Mouse (Mus musculus) forebrain, embryonic 14.5 days (tissue): ENCODE data around the gene Nyap2. TPM values are rescaled to one million over a fixed set of nuclear protein-coding genes. Genes with fewer than 3 reads are reported as not detected.
A peak's percentile ranks its signal among the peaks of the same experiment; 100 is the strongest.
"Not testable (repeated sequence)": the region's sequence is repeated elsewhere in the genome, so short reads cannot be mapped to it uniquely, and the experiment has no call there.

ENCODE experiments used
- ATAC-seq: fragments of 200-750 bp; cut with Nextera tagmentation; 2 replicates; pipeline ENCODE4 v1.8.0; 2017; ENCODE audit warnings: mild to moderate bottlenecking, moderate library complexity
- DNase-seq: peaks from one replicate; pipeline ENCODE4 v3.0.0-alpha.2; 2015; ENCODE audit warnings: low spot score
- H3K27ac ChIP-seq: fragments of 300-500 bp; sonication (generic); 2 replicates; pipeline ENCODE4 v1.5.1; 2014; ENCODE audit warnings: low read depth, mild to moderate bottlenecking, control low read depth, low read length, moderate library complexity
- H3K27me3 ChIP-seq: fragments of 300-500 bp; sonication (generic); replicated peaks from 2 replicates; pipeline ENCODE4 v1.6.1; 2014; ENCODE audit warnings: low read length, control low read depth, mixed read lengths; ENCODE audit not compliant: control insufficient read depth, insufficient read depth
- H3K36me3 ChIP-seq: fragments of 300-500 bp; sonication (generic); 2 replicates; pipeline ENCODE4 v1.6.1; 2014; ENCODE audit warnings: low read length, control low read depth; ENCODE audit not compliant: control insufficient read depth, insufficient read depth
- H3K4me1 ChIP-seq: fragments of 300-500 bp; sonication (generic); 2 replicates; pipeline ENCODE4 v1.6.1; 2014; ENCODE audit warnings: antibody characterized with exemption, low read length, control low read depth; ENCODE audit not compliant: control insufficient read depth, insufficient read depth
- H3K4me2 ChIP-seq: fragments of 300-500 bp; sonication (generic); 2 replicates; pipeline ENCODE4 v1.6.1; 2014; ENCODE audit warnings: mild to moderate bottlenecking, control low read depth, low read length
- H3K4me3 ChIP-seq: fragments of 300-500 bp; sonication (generic); 2 replicates; pipeline ENCODE4 v1.5.1; 2014; ENCODE audit warnings: low read depth, low read length, control low read depth
- H3K9ac ChIP-seq: fragments of 300-500 bp; sonication (generic); 2 replicates; pipeline ENCODE4 v1.6.1; 2014; ENCODE audit warnings: mild to moderate bottlenecking, low read length, control low read depth, moderate library complexity
- H3K9me3 ChIP-seq: fragments of 300-500 bp; sonication (generic); replicated peaks from 2 replicates; pipeline ENCODE4 v1.6.1; 2016; ENCODE audit warnings: low read length, control low read depth, mixed read lengths; ENCODE audit not compliant: control insufficient read depth
- WGBS: fragments of 180-500 bp; shearing (Covaris S2); extraction: QIAGEN DNeasy Blood & Tissue Kit; methylation state at CpG from one replicate; pipeline ENCODE4 v1.1.7; 2014; 5-methylcytosine and 5-hydroxymethylcytosine counted together
- polyA plus RNA-seq: library from polyadenylated mRNA; unstranded; fragments of >200 nt; fragmentation: Nextera tagmentation; extraction: Ambion mirVana; gene quantifications from 2 replicates; pipeline ENCODE4 v1.2.1, GENCODE M21; 2014

Gene Nyap2
- polyA plus RNA-seq, 1 experiment from 2014 or later = 4.5 TPM

- no peak overlapping the region for H3K27ac ChIP-seq
- no peak overlapping the region for H3K9ac ChIP-seq
- peak; percentile 79 for ATAC-seq
- peak; percentile 70 for DNase-seq
- no peaks in the 10 kb centered on the region; the same call in 1 of the 2 replicates for H3K4me1 ChIP-seq
- H3K36me3 ChIP-seq = no peaks in the 10 kb centered on the region
- no peaks in the 10 kb centered on the region for H3K27me3 ChIP-seq
- H3K9me3 ChIP-seq = no peaks in the 10 kb centered on the region
- no peak overlapping the region for H3K4me2 ChIP-seq
- H3K4me3 ChIP-seq = no peak overlapping the region
- 4% methylated on average over 2 of the region's 2 CpGs for WGBS
Observed at GRCm38 (mm10) chr1:81231759-81232406, 155.1 kb downstream of the Nyap2 start.

GRCm38 (mm10) chr1:81232407-81232789 is 155.6 kb downstream of the Nyap2 start:
- not testable (repeated sequence) for H3K27ac ChIP-seq, H3K4me3 ChIP-seq, H3K4me1 ChIP-seq, H3K27me3 ChIP-seq, H3K36me3 ChIP-seq, DNase-seq, H3K4me2 ChIP-seq, H3K9me3 ChIP-seq, H3K9ac ChIP-seq
- 31% methylated on average over 5 of the region's 5 CpGs for WGBS
- peak; percentile 65 for ATAC-seq

GRCm38 (mm10) chr1:81248447-81249205 is 171.9 kb downstream of the Nyap2 start:
- H3K4me1 ChIP-seq = no peaks in the 10 kb centered on the region
- H3K4me2 ChIP-seq = no peak overlapping the region
- DNase-seq = no peak
- no peaks in the 10 kb centered on the region for H3K27me3 ChIP-seq
- no peak overlapping the region for H3K9ac ChIP-seq
- 17% methylated on average over 3 of the region's 3 CpGs for WGBS
- ATAC-seq = peak; percentile 18; the same call in 1 of the 2 replicates
- no peaks in the 10 kb centered on the region for H3K9me3 ChIP-seq
- H3K4me3 ChIP-seq = no peak overlapping the region
- no peak overlapping the region for H3K27ac ChIP-seq
- no peaks in the 10 kb centered on the region for H3K36me3 ChIP-seq

GRCm38 (mm10) chr1:81250068-81250467 is 173.3 kb downstream of the Nyap2 start:
- Histone ChIP-seq H3K4me2 (no peak overlapping the region), H3K36me3 (no peaks in the 10 kb centered on the region), H3K27ac (no peak overlapping the region), H3K9ac (no peak overlapping the region), H3K4me1 (no peaks in the 10 kb centered on the region), H3K4me3 (no peak overlapping the region), H3K27me3 (no peaks in the 10 kb centered on the region), H3K9me3 (no peaks in the 10 kb centered on the region)
- 95% methylated on average over 11 of the region's 11 CpGs for WGBS
- ATAC-seq = no peak
- no peak for DNase-seq

GRCm38 (mm10) chr1:81266441-81266840 is 189.7 kb downstream of the Nyap2 start:
- ATAC-seq (peak; percentile 37; the same call in 1 of the 2 replicates), DNase-seq (peak; percentile 2)
- H3K9me3 ChIP-seq = no peaks in the 10 kb centered on the region
- 0 out of 2 replicates have a peak, but pooled peaks cover 4% of the 10 kb centered on the region for H3K4me1 ChIP-seq
- H3K36me3 ChIP-seq = no peaks in the 10 kb centered on the region
- H3K27me3 ChIP-seq = no peaks in the 10 kb centered on the region
- no peak overlapping the region for H3K4me3 ChIP-seq
- no peak overlapping the region for H3K4me2 ChIP-seq
- 40% methylated on average over 3 of the region's 3 CpGs for WGBS
- H3K27ac ChIP-seq = no peak overlapping the region
- H3K9ac ChIP-seq = no peak overlapping the region

GRCm38 (mm10) chr1:81280978-81281377 is 204.2 kb downstream of the Nyap2 start:
- WGBS = 40% methylated on average over 9 of the region's 9 CpGs
- peak; percentile 58; the same call in 1 of the 2 replicates for ATAC-seq
- Histone ChIP-seq H3K9me3 (no peaks in the 10 kb centered on the region), H3K36me3 (no peaks in the 10 kb centered on the region), H3K9ac (no peak overlapping the region), H3K4me2 (no peak overlapping the region), H3K4me3 (no peak overlapping the region), H3K27ac (no peak overlapping the region; the same call in 1 of the 2 replicates), H3K27me3 (no peaks in the 10 kb centered on the region), H3K4me1 (no peaks in the 10 kb centered on the region)
- DNase-seq = peak; percentile 46

- no peaks in the 10 kb centered on the region for H3K4me1 ChIP-seq
- H3K36me3 ChIP-seq = no peaks in the 10 kb centered on the region
- DNase-seq (no peak), ATAC-seq (no peak)
- H3K4me3 ChIP-seq = no peak overlapping the region
- H3K4me2 ChIP-seq = no peak overlapping the region
- no peak overlapping the region for H3K27ac ChIP-seq
- no peaks in the 10 kb centered on the region for H3K27me3 ChIP-seq
- no peak overlapping the region for H3K9ac ChIP-seq
- WGBS = 49% methylated on average over 3 of the region's 3 CpGs
- H3K9me3 ChIP-seq = no peaks in the 10 kb centered on the region
Observed at GRCm38 (mm10) chr1:81285633-81286032, 208.9 kb downstream of the Nyap2 start.

- Histone ChIP-seq H3K36me3 (no peaks in the 10 kb centered on the region), H3K4me1 (no peaks in the 10 kb centered on the region), H3K4me3 (no peak overlapping the region), H3K27ac (no peak overlapping the region; the same call in 1 of the 2 replicates), H3K27me3 (no peaks in the 10 kb centered on the region), H3K4me2 (no peak overlapping the region), H3K9ac (no peak overlapping the region), H3K9me3 (no peaks in the 10 kb centered on the region)
- DNase-seq (peak; percentile 88), ATAC-seq (peak; percentile 90)
Observed at GRCm38 (mm10) chr1:81287088-81287487, 210.3 kb downstream of the Nyap2 start.

- Histone ChIP-seq H3K9me3 (no peaks in the 10 kb centered on the region), H3K36me3 (no peaks in the 10 kb centered on the region), H3K4me2 (no peak overlapping the region), H3K27ac (no peak overlapping the region), H3K4me1 (no peaks in the 10 kb centered on the region), H3K27me3 (no peaks in the 10 kb centered on the region), H3K9ac (no peak overlapping the region), H3K4me3 (no peak overlapping the region)
- peak; percentile 70 for ATAC-seq
- 55% methylated on average over 4 of the region's 4 CpGs for WGBS
- DNase-seq = peak; percentile 69
Observed at GRCm38 (mm10) chr1:81300735-81301134, 224.0 kb downstream of the Nyap2 start.
